Mouse (Mus musculus): Measurements from ENCODE around the gene Glp2r.

GRCm38 (mm10) chr11:67723231-67724013 lies 47.5 kb downstream of the Glp2r start:
- TF ChIP-seq POLR2A (IDR thresholded peaks at IDR 0.05; ENCODE audit: insufficient read length, low read depth) (no peak), USF1 (IDR thresholded peaks at IDR 0.05; ENCODE audit: low read depth) (no peak), POLR2AphosphoS2 (IDR thresholded peaks at IDR 0.05; ENCODE audit: insufficient read length, low read depth) (no peak), MAX (IDR thresholded peaks at IDR 0.05; ENCODE audit: low read depth) (no peak), E2F4 (IDR thresholded peaks at IDR 0.05; ENCODE audit: insufficient read depth) (no peak), CEBPB (IDR thresholded peaks at IDR 0.05; ENCODE audit: insufficient read depth, poor library complexity, severe bottlenecking) (no peak)
